Mouse (Mus musculus): ENCODE data around the gene Clstn3. TPM values are rescaled to one million over a fixed set of nuclear protein-coding genes. Genes with fewer than 3 reads are reported as not detected.
"Not testable (repeated sequence)": the region's sequence is repeated elsewhere in the genome, so short reads cannot be mapped to it uniquely, and the experiment has no call there.

Gene Clstn3
- polyA plus RNA-seq, 1 experiment from 2014 or later: 0.87 TPM

GRCm38 (mm10) chr6:124483831-124484230, 19.2 kb upstream of the Clstn3 start:
- WGBS: 79% methylated on average over 3 of the region's 3 CpGs

GRCm38 (mm10) chr6:124481571-124481970, 17.0 kb upstream of the Clstn3 start:
- H3K27me3 ChIP-seq (ENCODE audit: control insufficient read depth, insufficient read depth, low read length): no peaks in the 10 kb centered on the region; the same call in 1 of the 2 replicates
- no peak overlapping the region for H3K27ac ChIP-seq (ENCODE audit: low read length)
- no peak overlapping the region for H3K4me3 ChIP-seq (ENCODE audit: low read length)
- WGBS: 27% methylated on average over 6 of the region's 6 CpGs
- 0 out of 2 replicates have a peak, but pooled peaks cover 4% of the 10 kb centered on the region for H3K4me1 ChIP-seq (ENCODE audit: control insufficient read depth, insufficient read depth, low read length)
- no peaks in the 10 kb centered on the region for H3K36me3 ChIP-seq (ENCODE audit: control insufficient read depth, insufficient read depth)
- no peak for ATAC-seq (replicated peaks; ENCODE audit: extremely low read depth, insufficient read depth, low FRiP score)
- no peak overlapping the region for H3K9ac ChIP-seq (ENCODE audit: low read length)
- no peak overlapping the region for H3K4me2 ChIP-seq (ENCODE audit: low read depth, low read length)
- H3K9me3 ChIP-seq (replicated peaks; ENCODE audit: control insufficient read depth, low read length): no peaks in the 10 kb centered on the region

More at GRCm38 (mm10) chr6:124483831-124484230, 19.2 kb upstream of the Clstn3 start:
- not testable (repeated sequence) for H3K9me3 ChIP-seq (replicated peaks; ENCODE audit: control insufficient read depth, low read length); H3K4me2 ChIP-seq (ENCODE audit: low read depth, low read length); H3K36me3 ChIP-seq (ENCODE audit: control insufficient read depth, insufficient read depth); H3K4me1 ChIP-seq (ENCODE audit: control insufficient read depth, insufficient read depth, low read length); H3K27me3 ChIP-seq (ENCODE audit: control insufficient read depth, insufficient read depth, low read length); H3K4me3 ChIP-seq (ENCODE audit: low read length); ATAC-seq (replicated peaks; ENCODE audit: extremely low read depth, insufficient read depth, low FRiP score); H3K9ac ChIP-seq (ENCODE audit: low read length); H3K27ac ChIP-seq (ENCODE audit: low read length)

GRCm38 (mm10) chr6:124480295-124480694, 15.7 kb upstream of the Clstn3 start:
- H3K4me3 ChIP-seq (ENCODE audit: low read length): no peak overlapping the region
- no peak overlapping the region for H3K4me2 ChIP-seq (ENCODE audit: low read depth, low read length)
- H3K9me3 ChIP-seq (replicated peaks; ENCODE audit: control insufficient read depth, low read length): no peaks in the 10 kb centered on the region
- H3K4me1 ChIP-seq (ENCODE audit: control insufficient read depth, insufficient read depth, low read length): 0 out of 2 replicates have a peak, but pooled peaks cover 4% of the 10 kb centered on the region
- ATAC-seq (replicated peaks; ENCODE audit: extremely low read depth, insufficient read depth, low FRiP score): no peak
- WGBS: 54% methylated on average over 4 of the region's 4 CpGs
- H3K36me3 ChIP-seq (ENCODE audit: control insufficient read depth, insufficient read depth): no peaks in the 10 kb centered on the region
- no peak overlapping the region for H3K9ac ChIP-seq (ENCODE audit: low read length)
- H3K27me3 ChIP-seq (ENCODE audit: control insufficient read depth, insufficient read depth, low read length): no peaks in the 10 kb centered on the region; the same call in 1 of the 2 replicates
- H3K27ac ChIP-seq (ENCODE audit: low read length): no peak overlapping the region

GRCm38 (mm10) chr6:124479573-124479930, 15.0 kb upstream of the Clstn3 start:
- Histone ChIP-seq H3K27me3 (ENCODE audit: control insufficient read depth, insufficient read depth, low read length) (no peaks in the 10 kb centered on the region; the same call in 1 of the 2 replicates), H3K9me3 (replicated peaks; ENCODE audit: control insufficient read depth, low read length) (no peaks in the 10 kb centered on the region), H3K4me2 (ENCODE audit: low read depth, low read length) (no peak overlapping the region), H3K9ac (ENCODE audit: low read length) (no peak overlapping the region), H3K4me1 (ENCODE audit: control insufficient read depth, insufficient read depth, low read length) (0 out of 2 replicates have a peak, but pooled peaks cover 4% of the 10 kb centered on the region), H3K27ac (ENCODE audit: low read length) (no peak overlapping the region), H3K4me3 (ENCODE audit: low read length) (no peak overlapping the region), H3K36me3 (ENCODE audit: control insufficient read depth, insufficient read depth) (no peaks in the 10 kb centered on the region)
- no peak for ATAC-seq (replicated peaks; ENCODE audit: extremely low read depth, insufficient read depth, low FRiP score)
- 84% methylated on average over 3 of the region's 3 CpGs for WGBS

- 85% methylated on average over 3 of the region's 3 CpGs for WGBS
- no peaks in the 10 kb centered on the region for H3K27me3 ChIP-seq (ENCODE audit: control insufficient read depth, insufficient read depth, low read length)
- no peak overlapping the region for H3K9ac ChIP-seq (ENCODE audit: low read length)
- H3K4me1 ChIP-seq (ENCODE audit: control insufficient read depth, insufficient read depth, low read length): 0 out of 2 replicates have a peak, but pooled peaks cover 4% of the 10 kb centered on the region
- no peak for ATAC-seq (replicated peaks; ENCODE audit: extremely low read depth, insufficient read depth, low FRiP score)
- H3K4me3 ChIP-seq (ENCODE audit: low read length): no peak overlapping the region
- H3K27ac ChIP-seq (ENCODE audit: low read length): no peak overlapping the region
- H3K36me3 ChIP-seq (ENCODE audit: control insufficient read depth, insufficient read depth): no peaks in the 10 kb centered on the region
- H3K4me2 ChIP-seq (ENCODE audit: low read depth, low read length): no peak overlapping the region
- no peaks in the 10 kb centered on the region for H3K9me3 ChIP-seq (replicated peaks; ENCODE audit: control insufficient read depth, low read length)
These were observed 14.4 kb upstream of the Clstn3 start for GRCm38 (mm10) chr6:124478874-124479572.

- Histone ChIP-seq H3K27me3 (ENCODE audit: control insufficient read depth, insufficient read depth, low read length) (no peaks in the 10 kb centered on the region), H3K4me2 (ENCODE audit: low read depth, low read length) (no peak overlapping the region), H3K9me3 (replicated peaks; ENCODE audit: control insufficient read depth, low read length) (no peaks in the 10 kb centered on the region), H3K4me1 (ENCODE audit: control insufficient read depth, insufficient read depth, low read length) (0 out of 2 replicates have a peak, but pooled peaks cover 4% of the 10 kb centered on the region), H3K9ac (ENCODE audit: low read length) (no peak overlapping the region), H3K4me3 (ENCODE audit: low read length) (no peak overlapping the region), H3K36me3 (ENCODE audit: control insufficient read depth, insufficient read depth) (no peaks in the 10 kb centered on the region), H3K27ac (ENCODE audit: low read length) (no peak overlapping the region)
- ATAC-seq (replicated peaks; ENCODE audit: extremely low read depth, insufficient read depth, low FRiP score): no peak; the same call in 1 of the 2 replicates
- 43% methylated on average over 17 of the region's 17 CpGs for WGBS
These were observed 13.5 kb upstream of the Clstn3 start for GRCm38 (mm10) chr6:124477922-124478651.

GRCm38 (mm10) chr6:124477221-124477655, 12.6 kb upstream of the Clstn3 start:
- ATAC-seq (replicated peaks; ENCODE audit: extremely low read depth, insufficient read depth, low FRiP score): no peak
- no peaks in the 10 kb centered on the region for H3K9me3 ChIP-seq (replicated peaks; ENCODE audit: control insufficient read depth, low read length)
- no peak overlapping the region for H3K9ac ChIP-seq (ENCODE audit: low read length)
- H3K4me2 ChIP-seq (ENCODE audit: low read depth, low read length): no peak overlapping the region
- WGBS: 62% methylated on average over 5 of the region's 5 CpGs
- H3K4me1 ChIP-seq (ENCODE audit: control insufficient read depth, insufficient read depth, low read length): 0 out of 2 replicates have a peak, but pooled peaks cover 4% of the 10 kb centered on the region
- H3K36me3 ChIP-seq (ENCODE audit: control insufficient read depth, insufficient read depth): no peaks in the 10 kb centered on the region
- no peak overlapping the region for H3K4me3 ChIP-seq (ENCODE audit: low read length)
- no peaks in the 10 kb centered on the region for H3K27me3 ChIP-seq (ENCODE audit: control insufficient read depth, insufficient read depth, low read length)
- no peak overlapping the region for H3K27ac ChIP-seq (ENCODE audit: low read length)

GRCm38 (mm10) chr6:124476796-124477195, 12.2 kb upstream of the Clstn3 start:
- Histone ChIP-seq H3K36me3 (ENCODE audit: control insufficient read depth, insufficient read depth) (no peaks in the 10 kb centered on the region), H3K4me1 (ENCODE audit: control insufficient read depth, insufficient read depth, low read length) (0 out of 2 replicates have a peak, but pooled peaks cover 4% of the 10 kb centered on the region), H3K9me3 (replicated peaks; ENCODE audit: control insufficient read depth, low read length) (no peaks in the 10 kb centered on the region), H3K4me2 (ENCODE audit: low read depth, low read length) (no peak overlapping the region), H3K27me3 (ENCODE audit: control insufficient read depth, insufficient read depth, low read length) (no peaks in the 10 kb centered on the region), H3K9ac (ENCODE audit: low read length) (no peak overlapping the region), H3K27ac (ENCODE audit: low read length) (no peak overlapping the region), H3K4me3 (ENCODE audit: low read length) (no peak overlapping the region)
- ATAC-seq (replicated peaks; ENCODE audit: extremely low read depth, insufficient read depth, low FRiP score): no peak
- 81% methylated on average over 11 of the region's 11 CpGs for WGBS

- H3K4me2 ChIP-seq (ENCODE audit: low read depth, low read length): no peak overlapping the region
- ATAC-seq (replicated peaks; ENCODE audit: extremely low read depth, insufficient read depth, low FRiP score): no peak
- H3K27ac ChIP-seq (ENCODE audit: low read length): no peak overlapping the region
- no peaks in the 10 kb centered on the region for H3K27me3 ChIP-seq (ENCODE audit: control insufficient read depth, insufficient read depth, low read length)
- 0 out of 2 replicates have a peak, but pooled peaks cover 4% of the 10 kb centered on the region for H3K4me1 ChIP-seq (ENCODE audit: control insufficient read depth, insufficient read depth, low read length)
- no peaks in the 10 kb centered on the region for H3K9me3 ChIP-seq (replicated peaks; ENCODE audit: control insufficient read depth, low read length)
- no peaks in the 10 kb centered on the region for H3K36me3 ChIP-seq (ENCODE audit: control insufficient read depth, insufficient read depth)
- H3K4me3 ChIP-seq (ENCODE audit: low read length): no peak overlapping the region
- 85% methylated on average over 7 of the region's 7 CpGs for WGBS
- H3K9ac ChIP-seq (ENCODE audit: low read length): no peak overlapping the region
These were observed 11.6 kb upstream of the Clstn3 start for GRCm38 (mm10) chr6:124476216-124476615.
